Mouse (Mus musculus) spleen, adult 2 months (tissue): ENCODE results near the gene Capn12.

ENCODE experiments used
- CTCF ChIP-seq: fragments of 200-500 bp; IDR thresholded peaks from 2 replicates; pipeline ENCODE4 v1.5.1; 2011; ENCODE audit warnings: mild to moderate bottlenecking, inconsistent platforms; ENCODE audit not compliant: insufficient read depth, insufficient read length, insufficient replicate concordance; ENCODE audit errors: extremely low read depth
- POLR2A ChIP-seq: fragments of 200-500 bp; IDR thresholded peaks from 2 replicates; pipeline ENCODE4 v1.6.1; 2011; ENCODE audit warnings: low read depth, low read length, inconsistent platforms

DNA sequence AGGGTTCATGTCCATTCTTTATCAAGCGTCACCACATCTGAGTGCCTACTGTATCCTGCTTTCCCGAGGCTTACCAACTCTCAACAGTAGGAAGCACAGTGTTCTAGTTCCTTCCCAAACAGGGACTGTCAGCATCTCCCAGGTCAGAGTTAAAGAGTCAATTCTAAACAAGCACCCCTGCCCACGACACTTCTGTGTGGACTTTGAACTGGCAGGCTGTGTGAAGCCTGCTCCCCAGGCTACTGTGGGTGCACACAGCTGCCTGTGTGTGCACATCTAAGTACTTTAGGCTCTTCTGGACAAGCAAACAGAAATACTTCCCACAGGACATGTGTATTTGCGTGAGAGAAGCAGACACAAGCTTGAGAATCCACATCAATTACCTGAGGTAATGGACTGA, 60.3 kb downstream of the Capn12 start:
- no peak for TF ChIP-seq CTCF
- TF ChIP-seq POLR2A, result no peak
